Mouse (Mus musculus): ENCODE measurements around the gene Dcaf11.
A peak's percentile ranks its signal among the peaks of the same experiment; 100 is the strongest.

- TF ChIP-seq POLR2A (IDR thresholded peaks at IDR 0.05; ENCODE audit: low read depth, low read length) (peak; percentile 29; the same call in 1 of the 2 replicates), CTCF (IDR thresholded peaks at IDR 0.05; ENCODE audit: extremely low read depth, insufficient read length, insufficient replicate concordance, low read depth, low read length) (no peak)
These were observed 25.8 kb downstream of the Dcaf11 start for GRCm38 (mm10) chr14:55585566-55585960.

All from small intestine, adult 2 months (tissue).